Mouse (Mus musculus): ENCODE data around the gene Stat5a. TPM values are rescaled to one million over a fixed set of nuclear protein-coding genes. Genes with fewer than 3 reads are reported as not detected.

Gene Stat5a
- polyA plus RNA-seq, 1 experiment from 2014 or later, result 15.1 TPM

DNA sequence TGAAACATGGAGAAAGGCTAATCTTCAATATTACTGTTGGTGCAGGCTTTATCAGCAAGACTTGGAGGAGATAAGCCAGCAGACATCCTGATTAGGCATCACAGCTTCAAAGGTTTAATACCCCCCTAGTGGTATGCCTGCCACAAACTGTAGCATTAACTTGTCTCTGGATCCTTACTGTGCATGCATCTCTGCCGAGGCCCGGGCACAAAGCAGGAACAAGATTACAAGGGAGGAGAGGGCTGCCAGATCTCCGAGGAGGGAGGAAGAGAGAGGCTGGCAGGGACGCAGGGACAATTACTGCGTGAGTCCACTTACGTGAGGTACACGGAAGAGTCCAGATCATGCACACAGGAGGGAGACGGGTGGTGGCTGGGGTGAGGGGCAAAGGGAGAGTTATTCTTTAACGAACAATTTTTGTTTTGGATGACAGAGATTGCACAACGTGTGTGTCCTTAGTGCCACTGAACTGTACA lies 30.4 kb upstream of the Stat5a start:
- no peaks in the 10 kb centered on the region; the same call in 1 of the 2 replicates for H3K9me3 ChIP-seq (replicated peaks; ENCODE audit: control insufficient read depth, low read length)
- no peak overlapping the region for H3K9ac ChIP-seq (ENCODE audit: low read length)
- 0 out of 2 replicates have a peak overlapping the region, but pooled peaks have one; percentile 13 for H3K4me2 ChIP-seq (ENCODE audit: low read depth, low read length)
- 0 out of 2 replicates have a peak, but pooled peaks have one; percentile 37 for ATAC-seq (replicated peaks; ENCODE audit: extremely low read depth, insufficient read depth, low FRiP score)
- no peaks in the 10 kb centered on the region for H3K27me3 ChIP-seq (ENCODE audit: control insufficient read depth, insufficient read depth, low read length)
- H3K4me1 ChIP-seq (ENCODE audit: control insufficient read depth, insufficient read depth, low read length), result peaks cover 55% of the 10 kb centered on the region
- 0 out of 2 replicates have a peak, but pooled peaks cover 3% of the 10 kb centered on the region for H3K36me3 ChIP-seq (ENCODE audit: control insufficient read depth, insufficient read depth)
- no peak overlapping the region for H3K4me3 ChIP-seq (ENCODE audit: low read length)
- 24% methylated on average over 10 of the region's 10 CpGs for WGBS
- peak overlapping the region; percentile 46 for H3K27ac ChIP-seq (ENCODE audit: low read length)

DNA sequence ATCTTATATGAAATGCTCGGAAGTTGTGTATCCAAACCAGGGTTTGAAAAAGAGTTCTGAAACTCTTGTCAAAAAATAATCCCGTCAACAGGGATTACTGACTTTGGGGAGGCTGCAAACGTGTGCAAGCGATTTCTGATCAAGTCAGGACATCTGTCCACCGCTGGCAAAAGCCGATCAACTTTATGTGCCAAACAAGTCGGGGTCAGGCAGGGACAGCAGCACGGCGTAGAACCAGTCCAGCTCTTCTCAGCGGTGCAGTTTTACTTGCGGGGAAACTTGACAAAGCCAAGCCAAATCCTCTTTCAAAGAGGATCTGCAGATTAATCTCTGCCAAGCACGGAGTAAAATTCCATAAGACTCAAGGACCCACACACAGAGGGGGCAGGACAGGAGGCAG lies 29.5 kb upstream of the Stat5a start:
- no peak for ATAC-seq (replicated peaks; ENCODE audit: extremely low read depth, insufficient read depth, low FRiP score)
- no peaks in the 10 kb centered on the region for H3K27me3 ChIP-seq (ENCODE audit: control insufficient read depth, insufficient read depth, low read length)

DNA sequence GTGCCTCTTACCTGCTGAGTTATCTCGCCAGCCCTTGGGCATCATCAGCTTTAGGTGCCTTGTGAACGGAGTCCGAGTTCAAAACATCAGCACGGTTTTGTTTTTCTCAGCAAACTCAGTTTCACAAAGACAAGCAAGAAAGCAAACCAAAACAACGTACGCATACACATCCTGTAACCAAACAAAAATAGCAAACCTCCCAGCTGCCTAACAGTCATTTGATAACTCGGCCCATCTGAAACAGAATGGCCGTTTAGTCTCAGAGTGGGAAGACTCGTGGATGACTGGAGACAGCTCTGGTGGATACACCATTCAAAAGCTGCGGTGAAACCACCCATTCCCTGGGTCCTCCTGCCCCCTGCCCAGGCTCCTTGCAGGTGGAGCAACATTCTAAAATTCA lies 27.8 kb upstream of the Stat5a start:
- Histone ChIP-seq H3K27me3 (ENCODE audit: control insufficient read depth, insufficient read depth, low read length) (no peaks in the 10 kb centered on the region), H3K36me3 (ENCODE audit: control insufficient read depth, insufficient read depth) (0 out of 2 replicates have a peak, but pooled peaks cover 3% of the 10 kb centered on the region), H3K9ac (ENCODE audit: low read length) (peak overlapping the region; percentile 7; the same call in 1 of the 2 replicates), H3K9me3 (replicated peaks; ENCODE audit: control insufficient read depth, low read length) (no peaks in the 10 kb centered on the region; the same call in 1 of the 2 replicates), H3K27ac (ENCODE audit: low read length) (no peak overlapping the region), H3K4me2 (ENCODE audit: low read depth, low read length) (no peak overlapping the region), H3K4me1 (ENCODE audit: control insufficient read depth, insufficient read depth, low read length) (peaks cover 35% of the 10 kb centered on the region), H3K4me3 (ENCODE audit: low read length) (no peak overlapping the region)
- 61% methylated on average over 10 of the region's 10 CpGs for WGBS
- no peak for ATAC-seq (replicated peaks; ENCODE audit: extremely low read depth, insufficient read depth, low FRiP score)

More for the DNA sequence above, 29.5 kb upstream of the Stat5a start:
- Histone ChIP-seq H3K4me2 (ENCODE audit: low read depth, low read length) (no peak overlapping the region), H3K4me3 (ENCODE audit: low read length) (no peak overlapping the region), H3K9me3 (replicated peaks; ENCODE audit: control insufficient read depth, low read length) (no peaks in the 10 kb centered on the region; the same call in 1 of the 2 replicates), H3K27ac (ENCODE audit: low read length) (no peak overlapping the region), H3K4me1 (ENCODE audit: control insufficient read depth, insufficient read depth, low read length) (peaks cover 46% of the 10 kb centered on the region), H3K36me3 (ENCODE audit: control insufficient read depth, insufficient read depth) (0 out of 2 replicates have a peak, but pooled peaks cover 3% of the 10 kb centered on the region), H3K9ac (ENCODE audit: low read length) (no peak overlapping the region)
- WGBS, result 80% methylated on average over 12 of the region's 12 CpGs

DNA sequence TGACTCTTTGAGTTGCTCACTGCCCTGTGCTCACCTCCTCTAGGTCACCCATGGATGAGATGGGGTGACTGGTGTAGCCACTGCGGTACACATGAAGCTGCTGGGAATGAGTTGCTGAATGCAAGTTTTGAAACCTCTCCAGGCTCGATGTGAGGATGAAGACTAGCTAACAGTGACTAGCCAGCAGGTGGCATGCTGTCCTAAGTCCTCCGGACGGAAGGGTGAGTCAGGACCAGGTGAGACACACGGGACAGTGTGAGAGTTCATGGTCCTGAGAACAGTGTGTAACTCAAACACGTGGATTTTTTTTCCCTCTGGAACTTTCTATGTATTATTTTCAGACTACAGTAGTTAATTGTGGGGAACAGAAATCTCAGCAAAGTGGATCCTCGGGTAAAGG lies 25.7 kb upstream of the Stat5a start:
- Histone ChIP-seq H3K27me3 (ENCODE audit: control insufficient read depth, insufficient read depth, low read length) (no peaks in the 10 kb centered on the region), H3K4me2 (ENCODE audit: low read depth, low read length) (no peak overlapping the region), H3K4me1 (ENCODE audit: control insufficient read depth, insufficient read depth, low read length) (peaks cover 27% of the 10 kb centered on the region), H3K9me3 (replicated peaks; ENCODE audit: control insufficient read depth, low read length) (peaks cover 3% of the 10 kb centered on the region; the same call in 1 of the 2 replicates), H3K9ac (ENCODE audit: low read length) (no peak overlapping the region), H3K27ac (ENCODE audit: low read length) (no peak overlapping the region), H3K4me3 (ENCODE audit: low read length) (no peak overlapping the region), H3K36me3 (ENCODE audit: control insufficient read depth, insufficient read depth) (no peaks in the 10 kb centered on the region)
- ATAC-seq (replicated peaks; ENCODE audit: extremely low read depth, insufficient read depth, low FRiP score), result no peak
- 71% methylated on average over 7 of the region's 7 CpGs for WGBS

DNA sequence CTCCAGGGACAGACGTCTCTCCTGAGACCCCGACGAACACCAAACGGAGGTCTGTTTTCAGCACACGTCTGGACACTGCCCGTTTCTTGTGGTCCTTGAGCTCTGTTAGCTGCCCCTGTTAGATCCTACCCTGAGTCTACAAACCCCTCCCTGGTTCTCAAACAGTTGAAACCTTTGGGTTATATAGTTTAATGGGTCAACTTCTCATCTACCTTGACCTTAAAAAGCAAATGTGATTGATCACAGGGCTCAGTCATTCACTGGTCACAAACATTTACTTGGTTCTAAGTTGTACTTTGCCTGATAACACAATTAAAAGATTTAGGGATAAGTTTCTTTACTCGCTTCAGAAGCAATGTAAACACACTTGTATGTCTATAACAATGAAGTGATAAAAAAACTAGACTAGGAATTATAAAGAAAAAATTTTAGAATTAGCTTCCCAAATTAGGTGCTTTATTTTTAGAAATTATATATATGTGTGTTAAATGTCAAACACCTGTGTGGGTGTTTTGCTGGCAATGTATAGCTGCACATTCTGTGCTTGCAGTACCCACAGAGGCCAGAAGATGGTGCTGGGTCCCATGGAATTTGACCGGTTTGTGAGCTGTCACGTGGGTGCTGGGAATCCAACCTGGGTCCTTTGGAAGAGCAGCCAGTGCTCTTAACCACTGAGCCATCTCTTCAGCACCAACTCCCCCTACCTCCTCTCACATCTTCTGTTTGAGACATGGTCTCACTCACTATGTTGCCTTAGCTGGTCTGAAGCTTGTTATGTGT lies 22.0 kb upstream of the Stat5a start:
- 78% methylated on average over 9 of the region's 9 CpGs for WGBS

DNA sequence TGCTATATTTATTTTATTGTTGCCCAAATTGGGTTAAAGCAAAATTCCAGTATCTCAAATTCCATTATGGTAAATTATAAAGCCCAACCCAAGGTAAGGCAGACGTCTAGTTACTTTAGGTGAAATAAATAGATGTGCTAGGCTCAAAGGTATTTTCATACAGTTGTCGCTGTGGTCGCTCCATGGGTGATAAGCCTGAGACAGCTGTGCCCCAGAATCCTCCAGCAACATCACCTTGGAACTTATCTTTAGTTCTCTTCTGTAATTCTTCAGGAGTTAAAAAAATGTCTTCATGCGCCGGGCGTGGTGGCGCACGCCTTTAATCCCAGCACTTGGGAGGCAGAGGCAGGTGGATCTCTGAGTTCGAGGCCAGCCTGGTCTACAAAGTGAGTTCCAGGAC lies 20.3 kb upstream of the Stat5a start:
- Histone ChIP-seq H3K36me3 (ENCODE audit: control insufficient read depth, insufficient read depth) (no peaks in the 10 kb centered on the region), H3K9me3 (replicated peaks; ENCODE audit: control insufficient read depth, low read length) (peaks cover 5% of the 10 kb centered on the region; the same call in 1 of the 2 replicates), H3K4me1 (ENCODE audit: control insufficient read depth, insufficient read depth, low read length) (peaks cover 16% of the 10 kb centered on the region), H3K27me3 (ENCODE audit: control insufficient read depth, insufficient read depth, low read length) (no peaks in the 10 kb centered on the region), H3K4me3 (ENCODE audit: low read length) (no peak overlapping the region), H3K4me2 (ENCODE audit: low read depth, low read length) (no peak overlapping the region), H3K27ac (ENCODE audit: low read length) (no peak overlapping the region), H3K9ac (ENCODE audit: low read length) (no peak overlapping the region)
- no peak for ATAC-seq (replicated peaks; ENCODE audit: extremely low read depth, insufficient read depth, low FRiP score)
- WGBS, result 89% methylated on average over 9 of the region's 9 CpGs

More for the DNA sequence above, 22.0 kb upstream of the Stat5a start:
- H3K27ac ChIP-seq (ENCODE audit: low read length), result no peak overlapping the region
- no peak overlapping the region for H3K4me2 ChIP-seq (ENCODE audit: low read depth, low read length)
- H3K36me3 ChIP-seq (ENCODE audit: control insufficient read depth, insufficient read depth), result no peaks in the 10 kb centered on the region
- H3K4me3 ChIP-seq (ENCODE audit: low read length), result no peak overlapping the region
- no peaks in the 10 kb centered on the region for H3K27me3 ChIP-seq (ENCODE audit: control insufficient read depth, insufficient read depth, low read length)
- peaks cover 3% of the 10 kb centered on the region; the same call in 1 of the 2 replicates for H3K9me3 ChIP-seq (replicated peaks; ENCODE audit: control insufficient read depth, low read length)
- no peak for ATAC-seq (replicated peaks; ENCODE audit: extremely low read depth, insufficient read depth, low FRiP score)
- no peak overlapping the region for H3K9ac ChIP-seq (ENCODE audit: low read length)
- peaks cover 21% of the 10 kb centered on the region for H3K4me1 ChIP-seq (ENCODE audit: control insufficient read depth, insufficient read depth, low read length)

DNA sequence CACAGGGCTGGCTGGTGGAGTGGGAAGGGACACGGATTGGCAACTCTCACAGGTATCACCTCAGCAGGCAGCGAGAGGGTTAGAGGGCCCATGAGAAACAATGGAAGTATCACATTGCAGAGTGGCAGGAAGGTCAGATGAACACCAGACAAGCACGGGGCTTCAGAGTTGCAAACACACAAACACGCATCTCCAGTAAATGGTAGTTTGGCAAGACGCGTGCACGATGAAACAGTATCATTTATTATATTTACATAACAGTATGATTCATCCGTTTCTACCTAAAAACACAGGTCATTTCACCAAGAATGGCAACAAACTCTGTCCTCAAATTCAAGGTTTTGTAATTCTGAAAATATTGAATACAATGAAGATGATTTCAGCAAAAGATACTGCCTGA lies 19.6 kb upstream of the Stat5a start:
- 57% methylated on average over 8 of the region's 8 CpGs for WGBS
- H3K4me1 ChIP-seq (ENCODE audit: control insufficient read depth, insufficient read depth, low read length), result peaks cover 16% of the 10 kb centered on the region
- H3K36me3 ChIP-seq (ENCODE audit: control insufficient read depth, insufficient read depth), result no peaks in the 10 kb centered on the region
- no peaks in the 10 kb centered on the region for H3K27me3 ChIP-seq (ENCODE audit: control insufficient read depth, insufficient read depth, low read length)
- no peak overlapping the region for H3K27ac ChIP-seq (ENCODE audit: low read length)
- no peak overlapping the region for H3K4me2 ChIP-seq (ENCODE audit: low read depth, low read length)
- H3K4me3 ChIP-seq (ENCODE audit: low read length), result no peak overlapping the region
- ATAC-seq (replicated peaks; ENCODE audit: extremely low read depth, insufficient read depth, low FRiP score), result no peak
- no peak overlapping the region for H3K9ac ChIP-seq (ENCODE audit: low read length)
- peaks cover 5% of the 10 kb centered on the region; the same call in 1 of the 2 replicates for H3K9me3 ChIP-seq (replicated peaks; ENCODE audit: control insufficient read depth, low read length)

DNA sequence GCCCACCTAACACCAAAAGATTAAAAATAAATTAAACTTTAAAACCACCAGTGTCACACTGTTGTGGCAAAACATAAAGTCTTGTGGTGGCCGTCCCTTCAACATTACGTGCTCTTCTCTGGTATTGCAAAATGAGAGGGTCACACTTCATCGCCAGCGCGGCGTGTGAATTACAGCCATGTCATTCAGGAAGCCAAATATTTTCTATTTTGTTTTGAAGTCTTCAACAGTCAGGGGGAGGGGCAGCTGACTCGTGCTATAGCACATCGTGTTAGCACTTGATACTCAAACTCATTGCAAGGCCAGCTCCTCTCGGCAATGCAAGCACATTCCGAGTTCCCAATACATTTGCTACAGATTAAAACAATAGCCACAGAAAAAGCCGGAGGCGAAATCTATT lies 18.3 kb upstream of the Stat5a start:
- no peak overlapping the region for H3K4me3 ChIP-seq (ENCODE audit: low read length)
- peak overlapping the region; percentile 46; the same call in 1 of the 2 replicates for H3K9ac ChIP-seq (ENCODE audit: low read length)
- H3K9me3 ChIP-seq (replicated peaks; ENCODE audit: control insufficient read depth, low read length), result peaks cover 5% of the 10 kb centered on the region; the same call in 1 of the 2 replicates
- WGBS, result 53% methylated on average over 12 of the region's 12 CpGs
- H3K4me1 ChIP-seq (ENCODE audit: control insufficient read depth, insufficient read depth, low read length), result peaks cover 16% of the 10 kb centered on the region
- no peaks in the 10 kb centered on the region for H3K27me3 ChIP-seq (ENCODE audit: control insufficient read depth, insufficient read depth, low read length)
- no peak for ATAC-seq (replicated peaks; ENCODE audit: extremely low read depth, insufficient read depth, low FRiP score)
- H3K36me3 ChIP-seq (ENCODE audit: control insufficient read depth, insufficient read depth), result no peaks in the 10 kb centered on the region
- peak overlapping the region; percentile 29 for H3K27ac ChIP-seq (ENCODE audit: low read length)
- H3K4me2 ChIP-seq (ENCODE audit: low read depth, low read length), result peak overlapping the region; percentile 34

DNA sequence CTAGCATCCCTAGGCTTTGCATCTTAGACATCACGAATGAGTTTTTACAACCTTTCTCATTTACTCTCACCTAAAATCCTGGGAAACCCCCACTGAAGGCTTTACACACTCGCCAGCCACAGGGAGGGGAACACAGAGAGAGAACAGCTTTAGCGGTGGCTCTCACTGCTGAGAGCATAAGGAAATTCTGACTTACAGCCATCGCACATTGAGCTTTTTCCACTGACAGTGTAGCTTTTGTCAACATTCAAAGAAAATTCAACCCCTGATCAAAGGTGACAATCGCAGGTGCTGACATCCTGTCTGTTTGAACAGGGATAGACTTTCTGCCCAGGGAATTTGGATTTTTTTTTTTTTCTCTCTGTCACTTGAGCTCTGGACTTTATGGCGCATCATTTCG lies 17.1 kb upstream of the Stat5a start:
- no peak for ATAC-seq (replicated peaks; ENCODE audit: extremely low read depth, insufficient read depth, low FRiP score)
- H3K27me3 ChIP-seq (ENCODE audit: control insufficient read depth, insufficient read depth, low read length), result no peaks in the 10 kb centered on the region

More for the DNA sequence above, 17.1 kb upstream of the Stat5a start:
- no peak overlapping the region for H3K4me3 ChIP-seq (ENCODE audit: low read length)
- H3K4me1 ChIP-seq (ENCODE audit: control insufficient read depth, insufficient read depth, low read length), result peaks cover 16% of the 10 kb centered on the region
- peaks cover 5% of the 10 kb centered on the region; the same call in 1 of the 2 replicates for H3K9me3 ChIP-seq (replicated peaks; ENCODE audit: control insufficient read depth, low read length)
- no peak overlapping the region for H3K27ac ChIP-seq (ENCODE audit: low read length)
- no peaks in the 10 kb centered on the region for H3K36me3 ChIP-seq (ENCODE audit: control insufficient read depth, insufficient read depth)
- 83% methylated on average over 7 of the region's 7 CpGs for WGBS
- H3K4me2 ChIP-seq (ENCODE audit: low read depth, low read length), result no peak overlapping the region
- H3K9ac ChIP-seq (ENCODE audit: low read length), result no peak overlapping the region

All from heart, embryonic 16.5 days (tissue).